Mouse (Mus musculus) liver, postnatal 0 days (tissue): Measurements from ENCODE around the gene Chst12.

Experiments
- CTCF ChIP-seq: sonication (generic); IDR thresholded peaks from 2 replicates; pipeline ENCODE4 v1.5.1; 2016; ENCODE audit warnings: antibody characterized with exemption, low read depth
- EP300 ChIP-seq: IDR thresholded peaks from 2 replicates; pipeline ENCODE4 v1.6.1; 2016; ENCODE audit warnings: antibody characterized with exemption, low read depth, mild to moderate bottlenecking

- TF ChIP-seq CTCF (no peak), EP300 (no peak)
These were observed 48.4 kb downstream of the Chst12 start for GRCm38 (mm10) chr5:140553719-140554118.
